Comparison of ENCODE assay signal across 15 mouse cellular contexts in genomic region chr9:44086960-44087359, GRCm38 (mm10). TPM values are rescaled to one million over a fixed set of nuclear protein-coding genes. Genes with fewer than 3 reads are reported as not detected.
DNase-seq lines count a peak whose midpoint lies in the region; ATAC-seq and TF ChIP-seq lines count a peak whose summit lies in the region.
"Had no signal": no experiment of that assay in that cellular context is flagged by ENCODE, and none has a peak within 500 bp of the region (broad histone marks: within the 10 kb centered on the region; RNA-seq: fewer than 3 reads in every experiment).

No protein-coding gene starts in this region.

- H3K27me3 ChIP-seq in liver, adult 2 months (ENCODE audit: control insufficient read depth, insufficient read depth, low read length), result no peaks in the 10 kb centered on the region
- peaks cover 20% of the 10 kb centered on the region for H3K27me3 ChIP-seq in kidney, embryonic 15.5 days

- TF ChIP-seq CTCF in liver, adult 2 months (IDR thresholded peaks at IDR 0.05; ENCODE audit: low read depth, low read length), result no peak

- H3K36me3 ChIP-seq in liver, adult 2 months (ENCODE audit: control insufficient read depth, insufficient read depth, low read length), result peaks cover 12% of the 10 kb centered on the region; the same call in 1 of the 2 replicates
- peaks cover 14% of the 10 kb centered on the region for H3K36me3 ChIP-seq in kidney, embryonic 15.5 days
- H3K36me3 ChIP-seq: hindbrain, embryonic 12.5 days; midbrain, embryonic 15.5 days had no signal

- peak overlapping the region; percentile 99 for H3K4me2 ChIP-seq in kidney, embryonic 15.5 days
- H3K4me2 ChIP-seq: hindbrain, embryonic 12.5 days; midbrain, embryonic 15.5 days; neural tube, embryonic 15.5 days had no signal

- no peak overlapping the region for H3K27ac ChIP-seq in liver, adult 2 months (replicated peaks; ENCODE audit: insufficient read depth, low read depth, low read length)
- H3K27ac ChIP-seq in kidney, embryonic 15.5 days, result no peak overlapping the region
- H3K27ac ChIP-seq: hindbrain, embryonic 12.5 days; limb, embryonic 12.5 days; midbrain, embryonic 15.5 days; neural tube, embryonic 15.5 days had no signal

- peaks cover 19% of the 10 kb centered on the region for H3K4me1 ChIP-seq in liver, adult 2 months (ENCODE audit: control insufficient read depth, insufficient read depth, low read length)
- H3K4me1 ChIP-seq in kidney, embryonic 15.5 days, result peaks cover 76% of the 10 kb centered on the region

- H3K9ac ChIP-seq in liver, adult 2 months (ENCODE audit: low read depth, low read length), result no peak overlapping the region
- no peak overlapping the region for H3K9ac ChIP-seq in kidney, embryonic 15.5 days
- H3K9ac ChIP-seq: hindbrain, embryonic 12.5 days; limb, embryonic 12.5 days; midbrain, embryonic 15.5 days; neural tube, embryonic 15.5 days had no signal

- intact Hi-C loops in gastrocnemius, postnatal 14 days (cut with DNase I; ENCODE audit: low total_unique reads), result no loop called here

- H3K79me2 ChIP-seq in liver, adult 2 months (ENCODE audit: control insufficient read depth, insufficient read depth, low read length), result peaks cover 6% of the 10 kb centered on the region; the same call in 1 of the 2 replicates

- DNase-seq in gastrocnemius, postnatal 25 days, result peak; percentile 53
- DNase-seq in gastrocnemius, postnatal 14 days, result no peak
- peak; percentile 40 for DNase-seq in liver, adult 2 months (ENCODE audit: extremely low read depth, low read depth, low spot score)
- DNase-seq in liver, result no peak
- DNase-seq in lung, postnatal 36 days, result no peak
- no peak for DNase-seq in thymus, adult 18-20 months
- no peak for DNase-seq in urinary bladder, postnatal 36 days (ENCODE audit: low spot score in 2 of 2)
- DNase-seq: right cerebral cortex, postnatal 14 days had no signal

- 74% methylated on average over 10 of the region's 10 CpGs for WGBS in liver, adult 2 months
- WGBS in kidney, embryonic 15.5 days, result 44% methylated on average over 10 of the region's 10 CpGs

- no peak for TF ChIP-seq POLR2A in liver, adult 2 months (IDR thresholded peaks at IDR 0.05; ENCODE audit: extremely low read depth, insufficient read depth, low read length)

- peak overlapping the region; percentile 15 for H3K4me3 ChIP-seq in liver, adult 2 months (ENCODE audit: insufficient read depth, low read depth, low read length)
- no peak overlapping the region for H3K4me3 ChIP-seq in kidney, embryonic 15.5 days (replicated peaks)
- H3K4me3 ChIP-seq: hindbrain, embryonic 12.5 days; limb, embryonic 12.5 days; midbrain, embryonic 15.5 days; neural tube, embryonic 15.5 days had no signal

- no peaks in the 10 kb centered on the region for H3K9me3 ChIP-seq in kidney, embryonic 15.5 days (replicated peaks)
- H3K9me3 ChIP-seq: hindbrain, embryonic 12.5 days; limb, embryonic 12.5 days; midbrain, embryonic 15.5 days; neural tube, embryonic 15.5 days had no signal

- no peak for ATAC-seq in kidney, embryonic 15.5 days (replicated peaks; ENCODE audit: low FRiP score)
- ATAC-seq: lung, postnatal 0 days; midbrain, embryonic 15.5 days had no signal

RNA-seq across cellular contexts. Expression of gene Mfrp, which starts 14.6 kb away (rescaled TPM):
- not detected for total RNA-seq in gastrocnemius, postnatal 25 days (2021)
- under 1 TPM in 1 of 2 experiments, not detected in 1; 0.06 TPM for total RNA-seq in gastrocnemius, postnatal 14 days (2021)
- under 0.01 TPM in 1 of 2 replicates, not detected in the other for total RNA-seq in liver, adult 2 months (2014; rRNA removed)
- not detected in 2 replicates for polyA plus RNA-seq in liver, adult 2 months (2012; rRNA removed)
- 0.13 TPM in 1 of 2 replicates, not detected in the other for polyA plus RNA-seq in kidney, embryonic 15.5 days (2015; fragmentation: Nextera tagmentation; extraction: Ambion mirVana)
- total RNA-seq: adrenal gland, adult 18-20 months had no signal

RNA-seq across cellular contexts. Expression of gene C1qtnf5, which starts 20.1 kb away (rescaled TPM):
- total RNA-seq in gastrocnemius, postnatal 25 days (2021), result 10 to 100 TPM in 1 of 2 experiments, 1 to 10 TPM in 1; 8.0 to 13.6 TPM
- 10 to 100 TPM; 22.9 to 25.7 TPM for total RNA-seq in gastrocnemius, postnatal 14 days (2021)
- 2.7 and 3.0 TPM in 2 replicates for total RNA-seq in liver, adult 2 months (2014; rRNA removed)
- 5.6 and 5.7 TPM in 2 replicates for polyA plus RNA-seq in liver, adult 2 months (2012; rRNA removed)
- polyA plus RNA-seq in kidney, embryonic 15.5 days (2015; fragmentation: Nextera tagmentation; extraction: Ambion mirVana), result 4.5 and 5.2 TPM in 2 replicates

RNA-seq across cellular contexts. Expression of gene Usp2, which starts 20.1 kb away (rescaled TPM):
- total RNA-seq in gastrocnemius, postnatal 25 days (2021), result 100 to 1,000 TPM; 160 to 313 TPM
- 100 to 1,000 TPM; 142 to 224 TPM for total RNA-seq in gastrocnemius, postnatal 14 days (2021)
- 9.9 and 13.6 TPM in 2 replicates for total RNA-seq in liver, adult 2 months (2014; rRNA removed)
- 1.6 and 3.1 TPM in 2 replicates for polyA plus RNA-seq in liver, adult 2 months (2012; rRNA removed)
- polyA plus RNA-seq in kidney, embryonic 15.5 days (2015; fragmentation: Nextera tagmentation; extraction: Ambion mirVana), result 31.9 and 36.8 TPM in 2 replicates

RNA-seq across cellular contexts. Expression of gene Gm49380, which starts 26.3 kb away (rescaled TPM):
- 1 to 10 TPM in 1 of 2 experiments, under 1 TPM in 1; 0.82 to 2.4 TPM for total RNA-seq in gastrocnemius, postnatal 25 days (2021)
- 1 to 10 TPM in 1 of 2 experiments, under 1 TPM in 1; 0.23 to 1.2 TPM for total RNA-seq in gastrocnemius, postnatal 14 days (2021)
- total RNA-seq in liver, adult 2 months (2014; rRNA removed), result 0.09 TPM in 1 of 2 replicates, not detected in the other
- not detected in 2 replicates for polyA plus RNA-seq in liver, adult 2 months (2012; rRNA removed)
- polyA plus RNA-seq in kidney, embryonic 15.5 days (2015; fragmentation: Nextera tagmentation; extraction: Ambion mirVana), result 0.17 and 0.21 TPM in 2 replicates

RNA-seq across cellular contexts. Expression of gene Rnf26, which starts 26.4 kb away (rescaled TPM):
- 1 to 10 TPM; 2.9 TPM for total RNA-seq in gastrocnemius, postnatal 25 days (2021)
- total RNA-seq in gastrocnemius, postnatal 14 days (2021), result 1 to 10 TPM; 6.4 to 8.4 TPM
- total RNA-seq in liver, adult 2 months (2014; rRNA removed), result 3.1 and 5.0 TPM in 2 replicates
- polyA plus RNA-seq in liver, adult 2 months (2012; rRNA removed), result 16.7 and 19.0 TPM in 2 replicates
- polyA plus RNA-seq in kidney, embryonic 15.5 days (2015; fragmentation: Nextera tagmentation; extraction: Ambion mirVana), result 70.9 and 78.3 TPM in 2 replicates

Comparison
In these comparisons a context has a peak if more than half of its experiments do, and no peak if none do; other contexts are left out.
1. DNase-seq: peak in gastrocnemius, postnatal 25 days (single experiment) and liver, adult 2 months (single experiment); none in gastrocnemius, postnatal 14 days (single experiment), liver (single experiment), lung, postnatal 36 days (single experiment), thymus, adult 18-20 months (0 of 2) and urinary bladder, postnatal 36 days (0 of 2).